Mouse (Mus musculus) thymus, postnatal 4 days (tissue): ENCODE results near the gene Klhl36.
A peak's percentile ranks its signal among the peaks of the same experiment; 100 is the strongest.

Source experiments
- DNase-seq: peaks from one replicate; pipeline ENCODE4 v3.0.0; 2021

Gene Klhl36

DNA sequence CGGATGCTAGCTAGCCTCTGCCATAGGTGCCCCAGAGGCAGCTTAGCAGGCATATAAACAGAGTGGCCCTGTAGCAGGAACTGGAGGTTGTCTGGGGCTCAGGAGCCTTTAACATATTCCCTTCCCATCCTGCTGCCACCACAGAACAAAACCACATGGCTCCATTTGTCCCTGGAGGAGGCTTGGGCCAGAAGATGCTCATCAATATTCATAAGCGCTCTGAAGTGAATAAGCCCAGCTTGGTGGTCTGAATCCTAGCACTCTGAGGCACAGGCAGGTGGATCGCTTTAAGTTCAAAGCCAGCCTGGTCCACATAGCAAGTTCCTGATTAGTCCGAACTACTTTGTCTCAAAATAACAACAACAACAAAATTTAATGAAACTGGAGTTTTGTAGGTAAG lies 25.9 kb downstream of the Klhl36 start:
- no peak for DNase-seq

DNA sequence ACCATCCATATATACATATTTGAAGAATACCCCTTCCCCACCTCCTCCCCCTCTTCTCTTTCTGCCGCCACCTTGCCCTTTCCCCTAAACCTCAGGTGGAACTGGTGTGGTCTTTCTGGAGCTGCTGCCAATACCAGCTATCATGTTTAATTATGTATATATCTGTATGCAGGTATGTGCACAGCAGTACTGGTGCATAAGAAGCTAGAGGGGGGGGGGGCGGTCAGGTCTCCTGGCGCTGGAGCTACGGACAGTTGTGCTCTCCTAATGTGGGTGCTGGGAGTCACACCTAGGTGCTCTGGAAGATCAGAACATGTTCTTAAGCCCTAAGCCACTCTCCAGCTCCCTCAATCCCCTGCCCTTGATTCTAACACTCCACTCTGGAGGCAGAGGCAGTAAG lies 35.0 kb downstream of the Klhl36 start:
- DNase-seq: no peak

DNA sequence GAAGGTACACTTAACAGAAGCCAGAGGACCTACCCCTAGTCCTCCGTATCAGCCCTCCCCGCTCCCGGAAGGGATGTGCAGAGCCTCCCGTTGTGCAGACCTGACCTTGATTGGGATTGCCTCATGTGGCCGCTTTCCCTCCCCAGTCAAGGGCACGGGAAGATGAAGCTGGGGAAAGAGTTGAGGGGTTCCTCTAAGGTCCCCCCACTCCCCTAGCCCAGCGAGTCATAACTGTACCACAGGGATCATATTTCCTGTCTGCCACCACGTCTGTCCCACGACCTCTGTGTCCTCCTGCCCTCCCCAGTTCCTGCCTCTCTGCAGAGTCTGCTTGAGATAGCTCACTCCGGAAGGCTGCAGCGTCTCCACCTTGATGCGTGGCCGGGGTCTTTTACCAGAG lies 35.9 kb downstream of the Klhl36 start:
- DNase-seq: peak; percentile 59

DNA sequence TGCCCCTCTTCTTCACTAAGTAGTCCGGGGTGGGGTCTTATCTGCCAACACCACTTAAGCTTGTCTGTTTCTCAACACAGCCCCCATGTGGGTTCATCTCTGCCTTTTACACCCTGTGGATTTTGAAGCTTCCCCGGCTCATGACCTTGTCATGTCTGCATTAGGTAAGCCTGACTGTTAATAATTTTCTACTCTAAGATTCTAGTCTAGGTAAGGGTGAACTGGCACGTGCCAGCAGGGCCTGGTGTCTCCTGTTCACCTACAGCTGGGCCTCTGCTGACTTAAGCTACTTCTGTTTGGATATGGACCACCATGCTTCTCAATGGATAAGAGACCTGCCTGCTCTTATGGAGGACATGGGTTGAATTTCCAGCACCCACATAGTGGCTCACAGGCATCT lies 39.3 kb downstream of the Klhl36 start:
- DNase-seq: no peak

DNA sequence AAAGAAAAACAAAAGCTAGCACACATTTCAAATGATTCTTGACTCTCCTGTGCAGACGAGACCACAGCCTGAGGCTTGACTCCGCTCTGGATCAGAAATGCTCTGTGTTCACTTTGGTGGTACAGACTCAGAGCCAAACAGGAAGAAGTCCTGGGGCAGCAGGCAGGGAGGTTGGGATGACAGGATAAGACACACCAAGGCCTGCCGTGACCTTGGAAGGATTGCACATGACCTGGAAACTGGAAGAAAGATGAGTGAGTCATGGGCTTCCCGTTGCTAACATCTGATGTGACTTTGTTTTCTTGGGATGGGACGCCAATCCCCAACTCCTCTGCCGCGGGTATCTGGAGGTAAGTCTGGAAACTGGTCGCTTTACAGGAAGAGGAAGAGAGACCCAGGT lies 39.9 kb downstream of the Klhl36 start:
- DNase-seq: no peak

DNA sequence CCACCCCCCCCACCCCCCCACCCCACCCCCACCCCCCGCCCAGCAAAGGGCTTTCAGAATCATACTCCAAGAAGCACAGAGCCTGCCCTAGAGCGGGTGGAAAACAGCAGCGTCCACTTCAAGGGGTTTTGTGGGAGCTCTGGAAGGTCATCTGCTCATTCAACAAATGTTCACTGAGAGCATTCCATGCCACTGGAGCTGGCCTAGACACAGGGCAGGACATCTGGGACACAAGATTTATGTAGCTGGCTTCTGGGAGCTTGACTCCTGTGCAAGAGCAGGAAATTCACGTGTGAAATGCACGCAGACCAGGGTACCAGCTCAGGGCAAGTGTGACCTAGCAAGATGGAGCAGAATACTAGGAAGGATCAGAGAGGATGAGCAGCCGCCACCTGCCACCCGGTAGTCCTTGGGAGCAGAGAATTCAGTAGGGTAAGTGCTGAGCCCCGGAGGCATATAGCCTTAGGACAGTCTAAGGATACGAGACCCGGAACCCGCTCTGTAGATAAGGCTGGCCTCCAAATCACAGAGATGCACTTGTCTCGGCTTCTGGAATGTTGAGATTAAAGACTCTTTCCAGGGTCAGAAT lies 42.4 kb downstream of the Klhl36 start:
- DNase-seq: no peak

DNA sequence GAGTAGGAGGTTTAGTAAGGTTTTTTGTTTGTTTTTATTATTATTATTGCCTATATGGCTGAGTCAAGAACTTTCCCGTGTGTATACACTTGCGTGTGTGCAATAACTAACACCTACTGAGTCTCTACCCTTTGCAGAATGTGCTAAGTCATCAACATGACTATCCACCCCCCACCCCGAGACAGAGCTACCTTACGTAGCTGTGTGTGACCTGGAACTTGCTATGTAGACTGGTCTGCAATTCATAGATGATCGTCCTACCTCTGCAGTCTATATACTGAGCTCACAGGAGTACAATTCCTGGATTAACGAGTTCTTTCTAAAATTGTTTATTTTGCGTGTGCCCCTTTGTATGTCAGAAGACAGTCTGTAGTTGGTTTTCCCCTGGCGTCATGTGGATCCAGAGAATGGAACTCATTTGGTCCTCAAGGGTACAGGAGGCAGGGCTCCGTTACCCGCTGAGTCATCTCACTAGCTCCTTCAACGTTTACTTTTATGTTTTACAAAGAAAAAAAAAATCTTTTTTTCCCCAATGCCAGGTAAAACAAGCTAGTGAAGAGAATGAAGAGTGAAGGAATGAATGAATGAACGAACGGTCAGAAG lies 48.0 kb downstream of the Klhl36 start, which contains the start of gene Usp10:
Gene Usp10, plus strand, starts transcription at position 417 of the 603 bp plus-strand sequence.
- no peak for DNase-seq

DNA sequence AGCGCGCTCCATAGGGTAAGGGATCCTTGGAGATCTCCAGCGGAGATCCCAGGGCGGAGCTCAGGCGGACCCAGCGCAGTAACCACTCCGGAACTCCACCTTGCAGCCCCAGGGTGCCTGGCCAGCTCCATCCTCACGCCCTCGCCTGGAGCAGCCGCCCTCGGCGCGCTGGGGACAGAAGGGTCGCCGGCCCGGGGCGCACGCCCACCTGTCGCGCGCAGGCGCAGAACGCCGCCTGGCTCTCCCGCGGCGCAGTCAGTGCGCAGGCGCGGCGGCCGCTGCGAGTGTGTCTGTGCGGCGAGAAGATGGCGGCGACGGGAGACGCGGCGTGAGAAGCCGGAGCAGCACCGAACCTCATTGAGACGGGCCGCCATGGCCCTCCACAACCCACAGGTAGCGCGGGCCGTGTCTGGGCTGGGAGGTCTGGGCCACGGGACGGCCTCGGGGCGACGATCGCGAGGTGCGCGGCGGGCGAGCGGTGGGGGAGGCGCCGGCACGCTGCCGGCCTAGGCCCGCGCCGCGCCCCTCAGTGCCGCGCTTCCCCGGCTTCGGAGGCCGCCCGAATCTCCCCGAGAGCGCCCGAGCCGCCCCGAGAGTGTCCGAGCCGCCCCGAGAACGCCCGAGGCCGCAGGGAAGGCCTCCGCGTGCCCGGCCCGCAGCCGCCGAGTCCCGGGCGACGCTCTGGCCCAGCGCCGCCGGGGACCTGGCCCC lies 48.6 kb downstream of the Klhl36 start, which contains the start of gene Gm20388:
Gene Gm20388, plus strand, starts transcription at position 295 of the 711 bp plus-strand sequence.
- DNase-seq: peak; percentile 97

DNA sequence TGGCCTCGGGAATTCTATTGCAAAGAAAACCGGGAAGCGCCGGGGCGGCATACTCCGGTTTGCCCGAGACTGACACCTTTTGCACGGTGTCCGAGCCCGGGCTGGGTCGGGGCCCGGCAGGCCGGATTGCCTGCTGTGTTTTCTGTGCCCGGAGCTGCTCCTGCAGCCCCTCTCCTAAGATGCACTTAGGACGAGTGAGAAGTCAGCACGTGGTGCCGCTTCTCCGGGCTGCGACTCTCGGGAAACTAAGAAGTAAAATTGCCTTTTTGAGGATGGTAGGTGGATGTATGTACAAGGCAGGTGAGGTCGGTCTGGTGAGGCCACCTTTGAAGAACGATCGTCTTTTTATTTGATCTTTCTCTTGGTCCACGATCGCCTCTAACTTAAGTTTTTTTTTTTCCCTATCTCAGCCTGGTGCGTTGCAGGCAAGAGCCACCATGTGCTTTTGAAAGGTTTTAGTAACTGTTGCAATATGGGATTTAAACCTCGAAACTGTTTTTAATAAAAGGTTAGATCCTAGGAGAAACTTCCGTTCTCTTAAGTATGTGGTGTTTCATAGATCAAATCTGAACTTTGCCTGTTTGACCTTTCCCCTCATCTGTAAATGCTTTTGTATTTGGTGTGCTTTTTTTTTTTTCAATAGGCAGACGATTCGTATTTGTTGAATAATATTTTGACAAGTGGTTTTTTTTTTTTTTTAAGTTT lies 49.3 kb downstream of the Klhl36 start:
- no peak for DNase-seq

DNA sequence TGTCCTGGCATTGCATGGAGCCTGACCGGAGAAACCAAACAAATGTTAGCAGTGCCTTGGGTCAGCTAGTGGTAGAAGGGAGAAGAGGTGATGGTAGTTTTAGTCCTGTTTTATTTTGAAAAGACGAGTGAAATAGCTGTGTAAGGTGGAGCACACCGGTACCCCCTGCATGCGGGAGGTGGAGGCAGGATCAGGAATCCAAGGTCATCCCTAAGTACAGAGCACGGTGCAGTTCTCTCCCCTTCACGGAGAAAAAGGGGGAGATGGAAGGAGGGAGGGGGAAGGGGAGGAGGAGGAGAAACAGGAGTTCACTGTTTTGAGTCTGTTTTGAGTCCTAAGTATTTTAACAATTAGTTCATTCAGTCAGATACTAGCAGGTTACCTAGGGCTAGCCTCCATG lies 50.6 kb downstream of the Klhl36 start:
- no peak for DNase-seq

DNA sequence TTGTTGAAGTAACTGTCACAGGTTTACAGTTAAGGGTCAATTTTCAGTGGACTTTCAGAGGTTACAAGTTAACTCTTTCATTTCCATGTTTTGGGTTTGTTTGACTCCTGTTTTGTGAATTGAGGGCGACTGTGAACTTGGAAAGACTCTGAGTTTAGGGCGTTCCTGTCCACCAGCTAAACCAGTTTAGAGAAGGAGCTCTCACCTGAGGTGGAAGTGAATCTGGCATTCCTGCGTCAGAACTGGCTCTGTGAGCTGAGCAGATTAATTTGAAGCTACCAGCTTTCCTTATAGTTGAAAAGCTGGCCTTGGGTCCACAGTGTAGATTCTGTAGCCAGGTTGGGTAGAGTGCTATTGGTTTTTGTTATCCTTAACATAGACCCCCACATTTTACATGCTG lies 51.1 kb downstream of the Klhl36 start:
- no peak for DNase-seq

DNA sequence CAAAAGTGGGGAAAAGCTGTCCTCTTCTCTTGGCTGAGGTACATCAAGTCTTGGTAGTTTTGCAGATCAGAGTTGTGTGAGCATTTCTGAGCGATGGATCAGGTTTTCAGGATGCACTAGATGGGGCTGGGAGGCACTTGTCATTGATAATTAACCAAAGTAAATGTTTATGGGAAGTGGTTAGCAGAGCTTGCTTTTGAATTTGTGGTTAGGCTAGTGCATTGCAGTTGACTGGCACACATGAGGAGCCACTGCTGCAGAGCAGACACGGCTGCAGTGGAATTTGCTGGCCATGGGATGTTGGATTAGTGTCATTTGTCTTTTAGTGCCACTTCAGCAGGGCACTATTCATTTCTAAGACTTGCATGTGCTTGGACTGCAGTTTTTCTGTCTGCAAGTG lies 52.1 kb downstream of the Klhl36 start:
- no peak for DNase-seq

DNA sequence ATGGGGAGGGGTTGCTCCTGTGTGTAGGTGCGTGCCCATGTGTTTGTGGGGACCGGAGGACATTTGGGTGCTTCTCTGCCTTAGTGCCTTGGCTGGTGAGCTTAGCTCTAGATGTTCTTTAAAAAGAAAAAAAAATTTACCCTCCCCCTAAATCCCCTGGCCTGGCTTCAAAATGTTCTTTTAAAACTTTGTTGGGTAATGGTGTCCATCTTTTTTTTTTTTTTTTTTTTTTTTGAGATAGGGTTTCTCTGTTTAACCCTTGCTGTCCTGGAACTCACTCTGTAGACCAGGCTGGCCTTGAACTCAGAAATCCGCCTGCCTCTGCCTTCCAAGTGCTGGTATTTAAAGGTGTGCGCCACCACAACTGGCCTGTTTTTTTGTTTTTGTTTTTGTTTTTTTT lies 53.2 kb downstream of the Klhl36 start:
- DNase-seq: no peak

DNA sequence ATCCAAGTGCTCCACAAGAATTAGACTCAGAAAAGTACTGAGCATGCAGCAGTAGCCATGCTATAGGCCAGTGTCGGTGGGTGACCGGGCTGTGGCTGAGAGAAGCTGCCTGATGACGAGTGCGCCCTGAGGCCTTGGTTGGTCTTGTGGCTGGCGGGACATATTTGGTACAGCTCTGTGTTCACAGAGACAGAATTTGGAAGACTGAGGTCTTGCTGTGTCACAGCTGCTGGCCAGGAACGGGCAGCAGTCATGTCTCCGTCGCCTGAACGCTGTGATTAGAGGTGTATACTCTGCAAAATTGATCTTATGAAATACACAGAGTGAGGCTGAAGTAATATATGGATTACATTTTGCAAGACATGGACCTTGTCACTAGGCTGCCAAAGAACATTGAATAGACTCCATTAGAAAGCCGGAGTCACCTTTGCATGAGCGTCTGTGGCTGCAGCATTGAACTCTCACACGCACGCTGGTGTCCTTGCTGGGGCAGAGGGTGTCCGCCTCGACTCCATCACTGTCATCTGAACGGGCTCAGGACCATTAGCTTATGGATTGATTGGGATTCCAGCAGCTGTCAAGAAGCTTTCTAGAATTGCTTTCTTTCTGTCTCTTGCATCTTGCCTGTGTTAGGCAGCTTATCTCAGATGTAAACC lies 54.3 kb downstream of the Klhl36 start:
- no peak for DNase-seq

DNA sequence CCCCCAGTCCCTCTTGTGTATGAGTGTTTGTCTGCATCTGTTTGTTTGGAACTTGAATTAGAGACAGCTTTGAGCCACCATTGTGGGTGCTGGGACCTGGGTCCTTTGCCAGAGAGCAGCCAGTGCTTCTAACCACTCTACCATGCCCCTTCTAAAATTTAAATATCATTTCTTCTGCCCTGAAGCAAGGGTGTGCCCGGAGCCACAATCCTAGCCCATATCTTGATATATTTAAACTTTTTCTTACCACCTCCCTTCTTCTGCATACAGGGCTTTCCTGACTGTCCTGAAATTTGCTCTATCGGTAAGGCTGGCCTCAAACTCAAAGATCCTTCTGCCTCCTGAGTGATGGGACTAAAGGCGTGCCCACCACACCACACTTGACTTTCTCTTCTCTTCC lies 55.3 kb downstream of the Klhl36 start:
- DNase-seq: no peak

DNA sequence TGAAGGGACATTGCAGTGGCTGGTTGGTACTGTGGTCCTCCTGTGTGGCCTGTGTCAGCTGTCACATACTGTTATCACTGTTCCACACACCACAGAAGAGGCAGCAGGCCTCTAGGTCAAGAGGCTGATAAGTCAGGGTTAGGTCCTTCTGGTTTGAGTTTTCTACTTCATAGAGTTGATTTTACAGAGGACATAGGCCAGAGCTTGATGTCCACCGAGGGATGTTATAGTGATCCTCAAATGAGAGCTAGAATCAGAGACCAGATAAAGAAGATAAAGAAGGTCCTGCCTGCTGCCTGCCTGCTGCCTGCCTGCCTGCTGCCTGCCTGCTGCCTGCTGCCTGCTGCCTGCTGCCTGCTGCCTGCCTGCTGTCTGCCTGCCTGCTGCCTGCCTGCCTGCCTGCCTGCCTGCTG lies 56.1 kb downstream of the Klhl36 start:
- DNase-seq: no peak

DNA sequence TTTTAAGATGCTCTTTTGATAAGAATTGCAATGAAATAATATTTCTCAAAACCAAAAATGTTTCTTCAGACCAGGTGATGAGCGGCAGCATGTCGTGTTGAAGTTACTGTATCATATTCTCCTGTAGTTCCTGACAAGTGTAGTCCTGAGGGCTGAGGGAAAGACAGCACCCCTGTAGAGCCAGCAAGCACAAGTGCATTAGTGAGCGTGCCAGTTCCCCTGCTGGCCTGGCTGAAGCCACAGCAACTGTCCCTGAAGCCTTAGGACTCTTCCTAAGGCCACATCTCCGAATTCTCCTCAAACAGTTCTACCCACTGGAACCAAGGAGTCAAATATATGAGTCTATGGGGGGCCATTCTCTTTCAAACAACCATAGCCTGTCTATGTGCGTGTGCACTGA lies 61.2 kb downstream of the Klhl36 start:
- DNase-seq: no peak

DNA sequence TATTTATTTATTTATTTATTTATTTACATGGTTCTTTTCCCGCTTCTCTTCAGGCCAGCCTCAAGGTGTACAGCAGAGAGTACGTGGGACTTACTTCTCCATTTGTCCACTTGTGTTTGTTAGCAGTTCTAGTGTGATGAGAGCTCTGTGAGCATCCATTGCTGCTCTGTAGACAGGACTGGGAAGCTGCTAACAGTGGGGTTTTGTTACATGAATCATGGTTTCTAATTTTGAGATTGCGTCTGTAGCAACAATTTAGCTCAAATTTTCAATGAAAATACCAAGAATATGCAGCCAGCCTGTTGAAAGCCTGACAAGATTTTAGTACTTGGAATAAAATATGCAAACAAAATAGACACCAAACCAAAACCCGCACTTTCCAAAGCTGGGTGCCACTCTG lies 63.4 kb downstream of the Klhl36 start:
- DNase-seq: no peak

DNA sequence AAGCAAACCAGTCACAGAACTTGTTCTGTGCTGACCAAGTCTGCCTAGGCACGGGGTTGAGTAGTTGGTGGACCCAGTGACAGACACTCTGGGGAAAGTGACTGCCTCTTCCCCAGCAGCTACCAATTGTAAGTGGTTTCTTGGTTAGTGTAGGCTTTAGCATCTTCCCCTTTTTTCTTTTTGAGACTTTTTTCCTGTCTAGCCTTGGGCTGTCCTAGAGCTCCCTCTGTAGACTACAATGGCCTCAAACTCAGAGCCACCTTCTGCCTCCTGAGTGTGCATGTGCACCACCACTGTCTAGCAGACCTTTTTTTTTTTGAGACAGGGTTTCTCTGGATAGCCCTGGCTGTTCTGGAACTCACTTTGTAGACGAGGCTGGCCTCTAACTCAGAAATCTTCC lies 64.4 kb downstream of the Klhl36 start:
- peak; percentile 45 for DNase-seq
